Mouse (Mus musculus) heart, embryonic 14.5 days (tissue): Measurements from ENCODE around the gene Rbks. TPM values are rescaled to one million over a fixed set of nuclear protein-coding genes. Genes with fewer than 3 reads are reported as not detected.

Experiments used
- ATAC-seq: fragments of 200-750 bp; cut with Nextera tagmentation; 2 replicates; pipeline ENCODE4 v1.8.0; 2017; ENCODE audit warnings: low read depth, moderate TSS enrichment; ENCODE audit not compliant: insufficient number of reproducible peaks, insufficient read depth, low FRiP score
- H3K27ac ChIP-seq, 2 experiments: fragments of 200-500 bp in 1 of 2; fragments of 300-500 bp in 1 of 2; sonication (generic) in 1 of 2; replicated peaks in 1 of 2; 2 replicates each; pipeline ENCODE4 v1.5.1; 2012 to 2014; ENCODE audit warnings: low read depth in 2 of 2, low read length in 2 of 2, control low read depth in 1 of 2, mild to moderate bottlenecking in 1 of 2, mixed read lengths in 1 of 2; ENCODE audit not compliant: control insufficient read depth in 1 of 2, insufficient read depth in 1 of 2
- H3K27me3 ChIP-seq: fragments of 300-500 bp; sonication (generic); 2 replicates; pipeline ENCODE4 v1.6.1; 2014; ENCODE audit warnings: mild to moderate bottlenecking, low read length, control low read depth; ENCODE audit not compliant: control insufficient read depth, insufficient read depth
- H3K36me3 ChIP-seq: fragments of 300-500 bp; sonication (generic); 2 replicates; pipeline ENCODE4 v1.6.1; 2014; ENCODE audit warnings: mild to moderate bottlenecking, control low read depth, low read length, mixed read lengths; ENCODE audit not compliant: control insufficient read depth, insufficient read depth
- H3K4me1 ChIP-seq, 2 experiments: fragments of 200-500 bp in 1 of 2; fragments of 300-500 bp in 1 of 2; sonication (generic) in 1 of 2; 2 replicates each; pipeline ENCODE4 v1.6.1; 2012 to 2014; ENCODE audit warnings: low read length in 2 of 2, control low read depth in 1 of 2, mixed read lengths in 1 of 2; ENCODE audit not compliant: control insufficient read depth in 2 of 2, insufficient read depth in 2 of 2
- H3K4me2 ChIP-seq: fragments of 300-500 bp; sonication (generic); 2 replicates; pipeline ENCODE4 v1.6.1; 2014; ENCODE audit warnings: mild to moderate bottlenecking, low read length
- H3K4me3 ChIP-seq, 2 experiments: fragments of 200-500 bp in 1 of 2; fragments of 300-500 bp in 1 of 2; sonication (generic) in 1 of 2; 2 replicates each; pipeline ENCODE4 v1.5.1; 2012 to 2014; ENCODE audit warnings: low read length in 2 of 2, mild to moderate bottlenecking in 2 of 2, control low read depth in 1 of 2, low read depth in 1 of 2, moderate library complexity in 1 of 2; ENCODE audit not compliant: control insufficient read depth in 1 of 2, insufficient read depth in 1 of 2
- H3K9ac ChIP-seq: fragments of 300-500 bp; sonication (generic); 2 replicates; pipeline ENCODE4 v1.6.1; 2014; ENCODE audit warnings: mild to moderate bottlenecking, low read length
- H3K9me3 ChIP-seq: fragments of 300-500 bp; sonication (generic); 2 replicates; pipeline ENCODE4 v1.6.1; 2016; ENCODE audit warnings: low read length, control low read depth; ENCODE audit not compliant: control insufficient read depth
- WGBS: fragments of 180-500 bp; shearing (Covaris S2); extraction: QIAGEN DNeasy Blood & Tissue Kit; methylation state at CpG from one replicate; pipeline ENCODE4 v1.1.7; 2014; 5-methylcytosine and 5-hydroxymethylcytosine counted together
- polyA plus RNA-seq: library from polyadenylated mRNA; unstranded; fragments of >200 nt; fragmentation: Nextera tagmentation; extraction: Ambion mirVana; gene quantifications from 2 replicates; pipeline ENCODE4 v1.2.1, GENCODE M21; 2014

The Rbks gene
- polyA plus RNA-seq, 1 experiment from 2014 or later: 3.6 TPM

DNA sequence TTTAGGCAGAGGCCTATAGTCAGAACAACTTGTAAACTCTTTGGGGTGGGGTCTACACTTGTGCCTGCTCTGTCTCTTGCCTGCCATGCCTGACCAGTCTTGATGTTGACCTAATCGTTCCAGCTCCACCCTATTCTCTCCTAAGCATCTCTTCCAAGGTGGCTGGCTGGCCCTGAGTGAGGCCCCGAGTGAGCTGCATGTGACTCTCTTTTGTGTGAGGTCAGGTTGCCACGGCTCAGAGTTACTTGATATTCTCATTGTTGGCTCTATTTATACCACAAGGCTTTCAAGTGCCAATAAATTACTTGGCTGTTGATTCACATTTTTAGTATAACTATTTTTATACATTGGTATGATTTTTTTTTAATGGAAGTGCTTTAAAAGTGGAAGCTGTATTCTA lies 70.3 kb downstream of the Rbks start:
- no peak overlapping the region for H3K4me2 ChIP-seq
- H3K36me3 ChIP-seq: peaks cover 8% of the 10 kb centered on the region
- peak overlapping the region; percentile 73 to 76 for H3K27ac ChIP-seq
- 21% methylated on average over 3 of the region's 3 CpGs for WGBS
- peaks cover 34 to 44% of the 10 kb centered on the region in 2 experiments for H3K4me1 ChIP-seq
- H3K9ac ChIP-seq: no peak overlapping the region
- H3K27me3 ChIP-seq: no peaks in the 10 kb centered on the region
- no peak overlapping the region for H3K4me3 ChIP-seq
- H3K9me3 ChIP-seq: no peaks in the 10 kb centered on the region
- ATAC-seq: no peak

GRCm38 (mm10) chr5:31620326-31620725 lies 77.1 kb downstream of the Rbks start:
- 91% methylated on average over 3 of the region's 3 CpGs for WGBS
- H3K4me3 ChIP-seq: no peak overlapping the region
- H3K36me3 ChIP-seq: peaks cover 69% of the 10 kb centered on the region
- no peak overlapping the region for H3K27ac ChIP-seq
- ATAC-seq: no peak
- H3K9me3 ChIP-seq: no peaks in the 10 kb centered on the region
- no peak overlapping the region for H3K4me2 ChIP-seq
- H3K9ac ChIP-seq: no peak overlapping the region
- H3K4me1 ChIP-seq: peaks cover 0 to under 1% of the 10 kb centered on the region in 2 experiments; a peak in 1 of 4 replicates
- H3K27me3 ChIP-seq: no peaks in the 10 kb centered on the region

GRCm38 (mm10) chr5:31614339-31615025 lies 82.9 kb downstream of the Rbks start:
- no peak for ATAC-seq
- H3K9ac ChIP-seq: peak overlapping the region; percentile 84
- peak overlapping the region; percentile 68 for H3K4me2 ChIP-seq
- H3K27ac ChIP-seq: peak overlapping the region; percentile 80 to 92
- no peaks in the 10 kb centered on the region for H3K27me3 ChIP-seq
- H3K9me3 ChIP-seq: no peaks in the 10 kb centered on the region
- peak overlapping the region; percentile 66 to 74 for H3K4me3 ChIP-seq
- 53% methylated on average over 6 of the region's 6 CpGs for WGBS
- H3K36me3 ChIP-seq: peaks cover 39% of the 10 kb centered on the region
- peaks cover 3 to 10% of the 10 kb centered on the region in 2 experiments for H3K4me1 ChIP-seq

DNA sequence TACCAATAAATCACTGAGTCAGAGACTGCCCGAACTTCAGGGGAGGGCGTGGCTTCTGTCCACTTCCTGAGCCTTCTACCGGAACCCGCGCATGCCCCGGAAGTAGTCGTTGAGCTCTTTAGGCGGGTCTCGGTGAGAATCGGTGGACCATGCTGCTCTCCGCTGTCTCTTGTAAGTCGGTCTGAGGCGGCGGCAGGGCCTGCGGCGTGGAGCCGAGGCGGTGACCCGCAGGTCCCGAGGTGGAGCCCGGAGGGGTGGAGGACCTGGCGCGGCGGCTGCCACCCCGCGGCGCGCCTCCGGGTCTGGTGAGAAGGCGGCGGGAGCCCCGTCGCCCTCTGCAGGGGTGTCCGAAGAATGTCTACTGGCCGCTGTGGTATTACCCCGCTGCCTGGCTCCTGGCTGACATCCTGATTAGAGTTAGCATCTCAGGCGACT lies 83.6 kb downstream of the Rbks start:
- H3K4me1 ChIP-seq: peaks cover 3 to 10% of the 10 kb centered on the region in 2 experiments
- peak overlapping the region; percentile 68 for H3K4me2 ChIP-seq
- peak; percentile 83 for ATAC-seq
- peaks cover 33% of the 10 kb centered on the region for H3K36me3 ChIP-seq
- H3K9me3 ChIP-seq: no peaks in the 10 kb centered on the region
- no peaks in the 10 kb centered on the region for H3K27me3 ChIP-seq
- H3K9ac ChIP-seq: peak overlapping the region; percentile 84
- H3K27ac ChIP-seq: peak overlapping the region; percentile 80 to 92
- 0% methylated on average over 37 of the region's 37 CpGs for WGBS
- peak overlapping the region; percentile 66 to 74 for H3K4me3 ChIP-seq

GRCm38 (mm10) chr5:31611186-31611585 lies 86.2 kb downstream of the Rbks start:
- no peak for ATAC-seq
- no peaks in the 10 kb centered on the region for H3K9me3 ChIP-seq
- H3K9ac ChIP-seq: no peak overlapping the region
- H3K4me3 ChIP-seq: no peak overlapping the region
- WGBS: 83% methylated on average over 1 of the region's 1 CpGs
- H3K36me3 ChIP-seq: peaks cover 7% of the 10 kb centered on the region
- no peaks in the 10 kb centered on the region for H3K27me3 ChIP-seq
- H3K27ac ChIP-seq: no peak overlapping the region
- H3K4me2 ChIP-seq: no peak overlapping the region
- H3K4me1 ChIP-seq: peaks cover 5 to 10% of the 10 kb centered on the region in 2 experiments

- Histone ChIP-seq H3K9ac (no peak overlapping the region), H3K4me1 (peaks cover 5 to 10% of the 10 kb centered on the region in 2 experiments), H3K27ac (no peak overlapping the region), H3K4me3 (no peak overlapping the region), H3K9me3 (no peaks in the 10 kb centered on the region), H3K36me3 (0 out of 2 replicates have a peak, but pooled peaks cover under 1% of the 10 kb centered on the region), H3K27me3 (no peaks in the 10 kb centered on the region), H3K4me2 (no peak overlapping the region)
- no peak for ATAC-seq
- WGBS: 46% methylated on average over 13 of the region's 13 CpGs
Observed at GRCm38 (mm10) chr5:31610376-31611086, 86.9 kb downstream of the Rbks start.

DNA sequence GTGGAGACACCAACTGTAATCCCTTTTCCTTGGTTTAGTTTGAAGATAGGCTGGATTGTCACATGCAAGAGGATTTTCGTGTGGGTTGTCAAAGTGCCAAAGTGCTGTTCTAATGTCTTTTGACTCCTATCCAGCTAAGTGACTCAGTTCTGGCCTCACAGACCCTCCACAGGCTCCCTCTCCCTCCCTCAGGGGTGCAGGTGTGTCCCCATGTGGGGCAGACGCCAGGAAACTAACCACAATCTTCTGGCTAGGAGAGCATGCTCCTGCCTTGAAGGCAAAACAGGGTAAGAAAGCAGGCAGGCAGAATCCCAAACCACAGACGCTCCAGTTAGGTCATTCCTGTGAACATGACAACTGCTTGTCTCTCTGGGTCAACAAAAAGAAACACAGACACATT lies 91.3 kb downstream of the Rbks start:
- Histone ChIP-seq H3K9ac (no peak overlapping the region), H3K4me3 (no peak overlapping the region), H3K27ac (no peak overlapping the region), H3K36me3 (no peaks in the 10 kb centered on the region), H3K9me3 (no peaks in the 10 kb centered on the region), H3K4me1 (peaks cover 0 to 2% of the 10 kb centered on the region in 2 experiments; a peak in 2 of 4 replicates), H3K4me2 (no peak overlapping the region), H3K27me3 (no peaks in the 10 kb centered on the region)
- 59% methylated on average over 3 of the region's 3 CpGs for WGBS
- ATAC-seq: no peak
